Mouse (Mus musculus): ENCODE data around the gene Usf1. TPM values are rescaled to one million over a fixed set of nuclear protein-coding genes. Genes with fewer than 3 reads are reported as not detected.

Gene Usf1
- 85.4 and 86.4 TPM in 2 replicates for polyA plus RNA-seq (2014; fragmentation: Nextera tagmentation; extraction: Ambion mirVana)

- Histone ChIP-seq H3K4me1 (ENCODE audit: control insufficient read depth, insufficient read depth, low read length) (peaks cover 12% of the 10 kb centered on the region), H3K4me3 (ENCODE audit: low read length) (peak within 1 kb of the TSS; percentile 95), H3K36me3 (ENCODE audit: control insufficient read depth, insufficient read depth, low read length) (peaks cover 11% of the 10 kb centered on the region), H3K9ac (ENCODE audit: low read depth, low read length) (peak within 1 kb of the TSS; percentile 97), H3K27me3 (ENCODE audit: control insufficient read depth, insufficient read depth, low read length) (no peaks in the 10 kb centered on the region), H3K27ac (ENCODE audit: low read depth, low read length) (peak within 1 kb of the TSS; percentile 65), H3K4me2 (replicated peaks; ENCODE audit: low read depth, low read length) (peak within 1 kb of the TSS; percentile 51), H3K9me3 (ENCODE audit: control insufficient read depth, low read length) (no peaks in the 10 kb centered on the region)
- WGBS, result under 1% methylated on average over 36 of the region's 36 CpGs
- peak; percentile 96 for ATAC-seq (ENCODE audit: low FRiP score, low TSS enrichment)
These were observed at the start of gene Usf1 for GRCm38 (mm10) chr1:171410947-171411484. TSS of gene Usf1 (plus strand) at chr1:171411313.

GRCm38 (mm10) chr1:171365934-171366333 lies 45.2 kb upstream of the Usf1 start:
- no peaks in the 10 kb centered on the region for H3K27me3 ChIP-seq (ENCODE audit: control insufficient read depth, insufficient read depth, low read length)
- H3K4me1 ChIP-seq (ENCODE audit: control insufficient read depth, insufficient read depth, low read length), result no peaks in the 10 kb centered on the region
- H3K27ac ChIP-seq (ENCODE audit: low read depth, low read length), result no peak overlapping the region
- no peaks in the 10 kb centered on the region for H3K9me3 ChIP-seq (ENCODE audit: control insufficient read depth, low read length)
- no peak for ATAC-seq (ENCODE audit: low FRiP score, low TSS enrichment)
- no peak overlapping the region for H3K4me2 ChIP-seq (replicated peaks; ENCODE audit: low read depth, low read length)
- H3K9ac ChIP-seq (ENCODE audit: low read depth, low read length), result no peak overlapping the region
- WGBS, result 65% methylated on average over 7 of the region's 7 CpGs
- H3K4me3 ChIP-seq (ENCODE audit: low read length), result no peak overlapping the region
- no peaks in the 10 kb centered on the region for H3K36me3 ChIP-seq (ENCODE audit: control insufficient read depth, insufficient read depth, low read length)

GRCm38 (mm10) chr1:171369845-171370556 lies 41.1 kb upstream of the Usf1 start, which contains the start of gene Nectin4:
TSS of gene Nectin4 (plus strand) at chr1:171370099.
- Histone ChIP-seq H3K9ac (ENCODE audit: low read depth, low read length) (peak within 1 kb of the TSS; percentile 40; the same call in 1 of the 2 replicates), H3K4me1 (ENCODE audit: control insufficient read depth, insufficient read depth, low read length) (0 out of 2 replicates have a peak, but pooled peaks cover 6% of the 10 kb centered on the region), H3K4me3 (ENCODE audit: low read length) (peak within 1 kb of the TSS; percentile 12; the same call in 1 of the 2 replicates), H3K36me3 (ENCODE audit: control insufficient read depth, insufficient read depth, low read length) (no peaks in the 10 kb centered on the region), H3K4me2 (replicated peaks; ENCODE audit: low read depth, low read length) (peak within 1 kb of the TSS; percentile 27), H3K27ac (ENCODE audit: low read depth, low read length) (no peak within 1 kb of the TSS), H3K9me3 (ENCODE audit: control insufficient read depth, low read length) (no peaks in the 10 kb centered on the region), H3K27me3 (ENCODE audit: control insufficient read depth, insufficient read depth, low read length) (no peaks in the 10 kb centered on the region)
- WGBS, result 29% methylated on average over 20 of the region's 20 CpGs
- peak; percentile 20; the same call in 1 of the 2 replicates for ATAC-seq (ENCODE audit: low FRiP score, low TSS enrichment)

- Histone ChIP-seq H3K9ac (ENCODE audit: low read depth, low read length) (no peak overlapping the region), H3K36me3 (ENCODE audit: control insufficient read depth, insufficient read depth, low read length) (no peaks in the 10 kb centered on the region), H3K27ac (ENCODE audit: low read depth, low read length) (no peak overlapping the region), H3K4me3 (ENCODE audit: low read length) (no peak overlapping the region), H3K27me3 (ENCODE audit: control insufficient read depth, insufficient read depth, low read length) (no peaks in the 10 kb centered on the region), H3K4me2 (replicated peaks; ENCODE audit: low read depth, low read length) (no peak overlapping the region), H3K9me3 (ENCODE audit: control insufficient read depth, low read length) (no peaks in the 10 kb centered on the region), H3K4me1 (ENCODE audit: control insufficient read depth, insufficient read depth, low read length) (peaks cover 6% of the 10 kb centered on the region; the same call in 1 of the 2 replicates)
- no peak for ATAC-seq (ENCODE audit: low FRiP score, low TSS enrichment)
- WGBS, result 46% methylated on average over 3 of the region's 3 CpGs
These were observed 38.2 kb upstream of the Usf1 start for GRCm38 (mm10) chr1:171372880-171373279.

- Histone ChIP-seq H3K27ac (ENCODE audit: low read depth, low read length) (no peak overlapping the region), H3K4me2 (replicated peaks; ENCODE audit: low read depth, low read length) (no peak overlapping the region), H3K27me3 (ENCODE audit: control insufficient read depth, insufficient read depth, low read length) (no peaks in the 10 kb centered on the region), H3K36me3 (ENCODE audit: control insufficient read depth, insufficient read depth, low read length) (no peaks in the 10 kb centered on the region), H3K4me1 (ENCODE audit: control insufficient read depth, insufficient read depth, low read length) (peaks cover 6% of the 10 kb centered on the region; the same call in 1 of the 2 replicates), H3K9me3 (ENCODE audit: control insufficient read depth, low read length) (no peaks in the 10 kb centered on the region), H3K9ac (ENCODE audit: low read depth, low read length) (no peak overlapping the region), H3K4me3 (ENCODE audit: low read length) (no peak overlapping the region)
- WGBS, result 9% methylated on average over 3 of the region's 4 CpGs
- ATAC-seq (ENCODE audit: low FRiP score, low TSS enrichment), result no peak
These were observed 37.2 kb upstream of the Usf1 start for GRCm38 (mm10) chr1:171373946-171374345.

GRCm38 (mm10) chr1:171375646-171376097 lies 35.4 kb upstream of the Usf1 start:
- Histone ChIP-seq H3K27ac (ENCODE audit: low read depth, low read length) (no peak overlapping the region), H3K9me3 (ENCODE audit: control insufficient read depth, low read length) (no peaks in the 10 kb centered on the region), H3K4me2 (replicated peaks; ENCODE audit: low read depth, low read length) (no peak overlapping the region), H3K36me3 (ENCODE audit: control insufficient read depth, insufficient read depth, low read length) (no peaks in the 10 kb centered on the region), H3K9ac (ENCODE audit: low read depth, low read length) (no peak overlapping the region), H3K4me3 (ENCODE audit: low read length) (no peak overlapping the region), H3K27me3 (ENCODE audit: control insufficient read depth, insufficient read depth, low read length) (peaks cover 3% of the 10 kb centered on the region; the same call in 1 of the 2 replicates), H3K4me1 (ENCODE audit: control insufficient read depth, insufficient read depth, low read length) (peaks cover 15% of the 10 kb centered on the region; the same call in 1 of the 2 replicates)
- 41% methylated on average over 9 of the region's 9 CpGs for WGBS
- ATAC-seq (ENCODE audit: low FRiP score, low TSS enrichment), result 0 out of 2 replicates have a peak, but pooled peaks have one; percentile 37

GRCm38 (mm10) chr1:171378298-171378697 lies 32.8 kb upstream of the Usf1 start:
- ATAC-seq (ENCODE audit: low FRiP score, low TSS enrichment), result no peak
- no peaks in the 10 kb centered on the region for H3K36me3 ChIP-seq (ENCODE audit: control insufficient read depth, insufficient read depth, low read length)
- H3K4me1 ChIP-seq (ENCODE audit: control insufficient read depth, insufficient read depth, low read length), result peaks cover 12% of the 10 kb centered on the region; the same call in 1 of the 2 replicates
- peaks cover 7% of the 10 kb centered on the region for H3K27me3 ChIP-seq (ENCODE audit: control insufficient read depth, insufficient read depth, low read length)
- no peaks in the 10 kb centered on the region for H3K9me3 ChIP-seq (ENCODE audit: control insufficient read depth, low read length)
- 83% methylated on average over 6 of the region's 6 CpGs for WGBS
- H3K4me3 ChIP-seq (ENCODE audit: low read length), result no peak overlapping the region
- no peak overlapping the region for H3K27ac ChIP-seq (ENCODE audit: low read depth, low read length)
- no peak overlapping the region for H3K9ac ChIP-seq (ENCODE audit: low read depth, low read length)
- no peak overlapping the region for H3K4me2 ChIP-seq (replicated peaks; ENCODE audit: low read depth, low read length)

- H3K27me3 ChIP-seq (ENCODE audit: control insufficient read depth, insufficient read depth, low read length), result peaks cover 7% of the 10 kb centered on the region
- no peaks in the 10 kb centered on the region for H3K36me3 ChIP-seq (ENCODE audit: control insufficient read depth, insufficient read depth, low read length)
- ATAC-seq (ENCODE audit: low FRiP score, low TSS enrichment), result peak; percentile 65
- peaks cover 8% of the 10 kb centered on the region; the same call in 1 of the 2 replicates for H3K4me1 ChIP-seq (ENCODE audit: control insufficient read depth, insufficient read depth, low read length)
- H3K4me3 ChIP-seq (ENCODE audit: low read length), result peak overlapping the region; percentile 28
- peak overlapping the region; percentile 37; the same call in 1 of the 2 replicates for H3K9ac ChIP-seq (ENCODE audit: low read depth, low read length)
- WGBS, result 3% methylated on average over 31 of the region's 31 CpGs
- H3K9me3 ChIP-seq (ENCODE audit: control insufficient read depth, low read length), result no peaks in the 10 kb centered on the region
- no peak overlapping the region for H3K27ac ChIP-seq (ENCODE audit: low read depth, low read length)
- H3K4me2 ChIP-seq (replicated peaks; ENCODE audit: low read depth, low read length), result peak overlapping the region; percentile 50
These were observed 31.0 kb upstream of the Usf1 start for GRCm38 (mm10) chr1:171379935-171380599.
